Mouse (Mus musculus) right cerebral cortex, adult 18-20 months (tissue): Measurements from ENCODE around the gene Abca9.

Experiments used
- DNase-seq: peaks from one replicate; pipeline ENCODE4 v3.0.0; 2022; ENCODE audit warnings: mixed read lengths

The Abca9 gene

GRCm38 (mm10) chr11:110060127-110060526 is 107.9 kb downstream of the Abca9 start:
- DNase-seq, result no peak

- no peak for DNase-seq
These were observed 114.3 kb downstream of the Abca9 start for GRCm38 (mm10) chr11:110053681-110054080.
